Mouse (Mus musculus) neural tube, embryonic 14.5 days (tissue): ENCODE results near the gene Pthlh. TPM values are rescaled to one million over a fixed set of nuclear protein-coding genes. Genes with fewer than 3 reads are reported as not detected.
A peak's percentile ranks its signal among the peaks of the same experiment; 100 is the strongest.

Experiments used
- ATAC-seq: fragments of 200-750 bp; cut with Nextera tagmentation; 2 replicates; pipeline ENCODE4 v1.8.0; 2017; ENCODE audit warnings: low read depth, mild to moderate bottlenecking, moderate TSS enrichment, moderate library complexity
- H3K27ac ChIP-seq: fragments of 300-500 bp; sonication (generic); 2 replicates; pipeline ENCODE4 v1.5.1; 2014; ENCODE audit warnings: low read depth, mild to moderate bottlenecking, control low read depth, low read length, moderate library complexity, mixed read lengths
- H3K27me3 ChIP-seq: fragments of 300-500 bp; sonication (generic); 2 replicates; pipeline ENCODE4 v1.6.1; 2014; ENCODE audit warnings: low read length; ENCODE audit not compliant: control insufficient read depth, insufficient read depth
- H3K36me3 ChIP-seq: fragments of 300-500 bp; sonication (generic); 2 replicates; pipeline ENCODE4 v1.6.1; 2014; ENCODE audit warnings: low read length, mixed read lengths; ENCODE audit not compliant: control insufficient read depth, insufficient read depth
- H3K4me1 ChIP-seq: fragments of 300-500 bp; sonication (generic); 2 replicates; pipeline ENCODE4 v1.6.1; 2014; ENCODE audit warnings: low read length; ENCODE audit not compliant: control insufficient read depth, insufficient read depth
- H3K4me2 ChIP-seq: fragments of 300-500 bp; sonication (generic); 2 replicates; pipeline ENCODE4 v1.6.1; 2014; ENCODE audit warnings: mild to moderate bottlenecking, low read depth, low read length, control low read depth
- H3K4me3 ChIP-seq: fragments of 300-500 bp; sonication (generic); 2 replicates; pipeline ENCODE4 v1.5.1; 2014; ENCODE audit warnings: low read depth, low read length, control low read depth, mixed read lengths
- H3K9ac ChIP-seq: fragments of 300-500 bp; sonication (generic); replicated peaks from 2 replicates; pipeline ENCODE4 v1.6.1; 2014; ENCODE audit warnings: low read depth, mild to moderate bottlenecking, control low read depth, low read length, mixed read lengths
- H3K9me3 ChIP-seq: fragments of 300-500 bp; sonication (generic); 2 replicates; pipeline ENCODE4 v1.6.1; 2016; ENCODE audit warnings: low read length; ENCODE audit not compliant: control insufficient read depth
- WGBS: fragments of 180-500 bp; shearing (Covaris S2); extraction: QIAGEN DNeasy Blood & Tissue Kit; methylation state at CpG from one replicate; pipeline ENCODE4 v1.1.7; 2014; 5-methylcytosine and 5-hydroxymethylcytosine counted together
- polyA plus RNA-seq: library from polyadenylated mRNA; unstranded; fragments of >200 nt; fragmentation: Nextera tagmentation; extraction: Ambion mirVana; gene quantifications from 2 replicates; pipeline ENCODE4 v1.2.1, GENCODE M21; 2014

Gene Pthlh
- polyA plus RNA-seq, 1 experiment from 2014 or later, result 3.2 TPM

DNA sequence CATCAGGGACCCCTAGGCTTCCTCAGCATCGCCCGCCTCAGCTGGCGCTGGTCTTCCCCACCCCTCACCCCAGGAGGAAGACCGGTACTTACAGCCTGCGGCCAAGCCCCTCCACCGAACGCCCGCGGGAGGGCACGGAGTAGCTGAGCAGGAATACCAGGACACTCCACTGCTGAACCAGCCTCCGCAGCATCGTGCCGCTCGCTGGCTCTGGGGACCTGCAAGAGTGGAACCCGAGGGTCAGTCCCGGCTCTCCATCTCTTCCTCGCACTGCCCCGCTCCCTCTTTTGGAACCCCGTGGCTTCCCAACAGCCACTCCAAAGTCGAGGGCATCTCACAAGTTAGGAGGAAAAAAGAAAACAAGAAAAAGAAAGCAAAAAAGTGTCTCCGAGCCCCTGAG, 805 bp downstream of the Pthlh start:
- no peak overlapping the region; the same call in 1 of the 2 replicates for H3K9ac ChIP-seq
- peak; percentile 52 for ATAC-seq
- peaks cover 9% of the 10 kb centered on the region for H3K4me1 ChIP-seq
- peaks cover 30% of the 10 kb centered on the region for H3K27me3 ChIP-seq
- peak overlapping the region; percentile 90 for H3K4me2 ChIP-seq
- H3K27ac ChIP-seq, result no peak overlapping the region
- no peaks in the 10 kb centered on the region for H3K9me3 ChIP-seq
- H3K4me3 ChIP-seq, result peak overlapping the region; percentile 42
- under 1% methylated on average over 21 of the region's 21 CpGs for WGBS
- no peaks in the 10 kb centered on the region for H3K36me3 ChIP-seq

GRCm38 (mm10) chr6:147261616-147262015, 2.4 kb downstream of the Pthlh start:
- Histone ChIP-seq H3K36me3 (no peaks in the 10 kb centered on the region), H3K27me3 (peaks cover 21% of the 10 kb centered on the region), H3K4me2 (no peak overlapping the region), H3K4me1 (peaks cover 9% of the 10 kb centered on the region), H3K9ac (no peak overlapping the region), H3K27ac (no peak overlapping the region), H3K4me3 (no peak overlapping the region), H3K9me3 (no peaks in the 10 kb centered on the region)
- 39% methylated on average over 3 of the region's 3 CpGs for WGBS
- no peak for ATAC-seq

- H3K27ac ChIP-seq, result no peak overlapping the region
- H3K36me3 ChIP-seq, result no peaks in the 10 kb centered on the region
- H3K4me3 ChIP-seq, result no peak overlapping the region
- H3K27me3 ChIP-seq, result peaks cover 21% of the 10 kb centered on the region
- 85% methylated on average over 3 of the region's 3 CpGs for WGBS
- H3K4me2 ChIP-seq, result no peak overlapping the region
- peaks cover 9% of the 10 kb centered on the region for H3K4me1 ChIP-seq
- no peaks in the 10 kb centered on the region for H3K9me3 ChIP-seq
- no peak overlapping the region for H3K9ac ChIP-seq
- ATAC-seq, result no peak
Observed at GRCm38 (mm10) chr6:147260766-147261165, 3.2 kb downstream of the Pthlh start.

DNA sequence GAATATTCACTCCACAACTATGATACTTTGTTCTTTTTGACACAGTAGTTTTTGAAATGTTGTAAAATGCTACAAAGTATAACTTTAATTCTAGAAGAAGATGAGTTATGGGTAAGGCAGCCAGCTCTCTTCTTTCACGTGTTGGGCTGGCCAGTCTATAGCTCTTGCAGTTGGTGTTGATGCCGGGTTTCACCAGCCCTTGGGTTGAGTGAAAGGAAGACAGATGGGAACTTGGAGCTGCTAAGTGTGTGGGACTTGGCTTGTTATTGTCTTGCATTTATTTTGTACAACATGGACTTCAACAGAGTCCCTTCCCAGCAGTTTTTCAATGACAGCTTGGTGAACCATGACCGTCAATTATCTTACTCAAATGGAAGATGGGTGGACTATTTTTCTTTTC, 16.2 kb downstream of the Pthlh start:
- 69% methylated on average over 3 of the region's 3 CpGs for WGBS

DNA sequence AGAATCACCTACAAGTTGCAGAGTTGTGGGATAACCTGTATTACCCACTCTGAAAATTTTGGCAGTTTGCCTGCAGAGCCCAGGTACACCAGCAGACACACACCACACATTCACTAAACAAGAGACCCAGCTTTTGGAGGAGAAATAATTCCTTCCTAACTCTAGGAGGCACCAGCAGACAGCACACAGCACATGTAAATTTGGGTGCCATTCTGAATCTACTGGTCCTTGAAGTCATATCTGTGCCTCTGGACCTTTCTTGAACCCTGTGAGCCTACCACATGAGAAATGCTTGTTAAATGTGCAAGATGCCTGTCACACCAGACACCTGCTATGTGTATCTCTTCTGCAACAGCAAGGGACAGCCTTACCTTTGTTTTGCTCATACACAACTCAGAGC, 19.7 kb downstream of the Pthlh start:
- no peak overlapping the region for H3K27ac ChIP-seq
- ATAC-seq, result no peak
- no peaks in the 10 kb centered on the region for H3K4me1 ChIP-seq
- no peaks in the 10 kb centered on the region for H3K36me3 ChIP-seq
- H3K4me3 ChIP-seq, result no peak overlapping the region
- no peaks in the 10 kb centered on the region for H3K27me3 ChIP-seq
- no peaks in the 10 kb centered on the region for H3K9me3 ChIP-seq
- no peak overlapping the region for H3K9ac ChIP-seq
- no peak overlapping the region for H3K4me2 ChIP-seq

More for the DNA sequence above, 16.2 kb downstream of the Pthlh start:
- Histone ChIP-seq H3K27me3 (no peaks in the 10 kb centered on the region), H3K4me2 (no peak overlapping the region), H3K9me3 (no peaks in the 10 kb centered on the region), H3K9ac (no peak overlapping the region), H3K36me3 (no peaks in the 10 kb centered on the region), H3K27ac (no peak overlapping the region), H3K4me3 (no peak overlapping the region), H3K4me1 (no peaks in the 10 kb centered on the region)
- ATAC-seq, result no peak

DNA sequence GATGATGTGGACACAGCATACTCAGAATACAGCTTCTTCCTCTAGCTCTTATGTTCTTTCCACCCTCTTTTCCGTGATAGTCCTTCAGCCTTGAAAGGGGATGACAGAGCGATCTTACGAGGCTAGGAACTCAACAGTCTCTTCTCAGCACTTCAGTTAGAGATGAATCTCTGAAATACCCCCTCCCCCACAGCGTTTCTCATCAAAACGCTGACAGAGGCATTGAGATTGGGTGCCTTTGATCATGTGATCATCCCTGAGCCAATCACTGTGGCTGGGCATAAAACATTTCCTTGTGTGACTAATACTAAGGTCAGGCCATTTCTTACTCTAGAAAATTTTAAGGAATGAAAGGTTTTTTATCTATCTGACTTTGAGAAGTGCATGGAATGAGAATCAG, 20.3 kb downstream of the Pthlh start:
- Histone ChIP-seq H3K4me3 (no peak overlapping the region), H3K27me3 (no peaks in the 10 kb centered on the region), H3K9ac (no peak overlapping the region), H3K36me3 (no peaks in the 10 kb centered on the region), H3K4me2 (peak overlapping the region; percentile 17; the same call in 1 of the 2 replicates), H3K4me1 (no peaks in the 10 kb centered on the region), H3K9me3 (no peaks in the 10 kb centered on the region), H3K27ac (no peak overlapping the region)
- no peak for ATAC-seq
- 51% methylated on average over 5 of the region's 5 CpGs for WGBS

DNA sequence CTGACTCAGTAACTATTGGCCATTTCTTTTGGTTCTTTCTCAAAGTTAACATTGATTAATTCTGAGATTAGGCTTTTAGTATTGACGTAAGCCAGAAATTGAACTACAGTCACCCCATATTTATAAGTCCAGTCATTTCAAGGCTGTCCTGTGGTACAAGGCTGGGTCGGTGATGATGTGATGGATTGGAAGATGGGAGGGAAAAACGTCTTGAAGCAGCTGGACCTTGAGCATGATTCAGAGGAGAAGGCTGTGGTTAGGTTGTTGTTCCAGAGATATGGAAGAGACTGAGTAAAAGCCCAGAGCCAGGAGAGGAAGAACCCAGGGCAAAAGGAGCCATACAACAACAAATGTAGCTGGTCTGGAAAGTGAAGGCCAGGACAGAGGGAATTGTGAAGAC, 22.4 kb downstream of the Pthlh start:
- Histone ChIP-seq H3K9ac (no peak overlapping the region), H3K27ac (no peak overlapping the region), H3K36me3 (no peaks in the 10 kb centered on the region), H3K27me3 (no peaks in the 10 kb centered on the region), H3K4me2 (no peak overlapping the region), H3K4me3 (no peak overlapping the region), H3K4me1 (no peaks in the 10 kb centered on the region), H3K9me3 (no peaks in the 10 kb centered on the region)
- ATAC-seq, result no peak
- 87% methylated on average over 3 of the region's 3 CpGs for WGBS

DNA sequence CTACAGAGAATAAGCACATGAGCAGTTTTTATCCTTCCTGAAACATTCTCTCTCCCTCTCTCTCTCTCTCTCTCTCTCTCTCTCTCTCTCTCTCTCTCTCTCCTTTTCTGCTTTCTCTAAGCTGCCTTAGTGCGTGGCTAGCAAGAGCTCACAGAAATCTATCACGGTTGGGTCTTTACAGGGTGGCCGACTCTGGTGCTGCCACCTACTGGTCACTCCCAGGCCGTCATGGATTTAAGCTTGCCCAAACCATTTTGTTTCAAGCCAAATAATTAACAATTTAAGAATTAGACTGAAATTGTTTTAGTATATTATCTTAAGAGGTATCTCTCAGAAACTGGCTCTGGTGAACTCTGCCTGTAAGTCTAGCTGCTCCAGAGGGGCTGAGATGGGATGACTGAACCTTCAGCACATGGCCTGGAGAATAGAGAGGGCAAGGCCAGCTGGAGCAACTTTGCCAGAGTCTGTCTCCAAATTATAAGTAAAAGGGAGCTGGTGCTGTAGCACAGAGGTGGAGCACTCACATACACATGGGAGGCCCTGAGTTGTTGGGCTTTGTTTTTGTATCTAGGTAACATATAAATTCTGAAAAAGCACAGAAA, 23.7 kb downstream of the Pthlh start:
- H3K4me1 ChIP-seq, result no peaks in the 10 kb centered on the region
- peak; percentile 91 for ATAC-seq
- H3K4me2 ChIP-seq, result no peak overlapping the region
- no peaks in the 10 kb centered on the region for H3K36me3 ChIP-seq
- WGBS, result 4% methylated on average over 4 of the region's 4 CpGs
- no peak overlapping the region for H3K4me3 ChIP-seq
- no peak overlapping the region for H3K9ac ChIP-seq
- no peaks in the 10 kb centered on the region for H3K27me3 ChIP-seq
- H3K27ac ChIP-seq, result no peak overlapping the region
- H3K9me3 ChIP-seq, result no peaks in the 10 kb centered on the region

DNA sequence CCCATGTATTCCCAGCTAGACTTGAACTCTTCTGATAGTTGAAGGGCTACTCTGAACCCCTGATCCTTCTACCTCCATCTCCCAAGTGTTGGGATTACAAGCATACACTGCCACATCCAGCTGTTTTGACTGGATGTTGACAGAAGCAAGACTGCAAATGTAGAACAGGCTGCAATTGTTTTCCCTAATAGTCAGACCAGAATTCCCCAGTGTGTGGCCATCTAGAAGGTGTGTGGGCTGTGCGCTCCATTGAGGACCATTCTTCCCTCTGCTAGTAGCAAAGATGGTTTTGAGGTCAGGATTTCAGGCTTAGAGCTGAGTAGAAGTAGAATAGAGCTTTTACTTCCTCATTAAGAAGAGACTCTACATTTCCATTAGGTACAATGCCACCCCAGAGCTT, 37.3 kb downstream of the Pthlh start:
- WGBS, result 97% methylated on average over 1 of the region's 1 CpGs
- H3K36me3 ChIP-seq, result no peaks in the 10 kb centered on the region
- H3K27me3 ChIP-seq, result no peaks in the 10 kb centered on the region
- ATAC-seq, result no peak
- H3K4me2 ChIP-seq, result no peak overlapping the region
- no peak overlapping the region for H3K27ac ChIP-seq
- no peak overlapping the region for H3K9ac ChIP-seq
- no peak overlapping the region for H3K4me3 ChIP-seq
- H3K9me3 ChIP-seq, result no peaks in the 10 kb centered on the region
- H3K4me1 ChIP-seq, result no peaks in the 10 kb centered on the region
